Mouse (Mus musculus): Measurements from ENCODE around the gene Dusp2.
"Not testable (repeated sequence)": the region's sequence is repeated elsewhere in the genome, so short reads cannot be mapped to it uniquely, and the experiment has no call there.

Dusp2 gene

GRCm38 (mm10) chr2:127335767-127336496, at the start of gene Dusp2:
Gene Dusp2, plus strand, starts transcription at chr2:127336159.
- DNase-seq (ENCODE audit: low read depth): peak; percentile 57

- DNase-seq (ENCODE audit: low read depth): no peak
These were observed 43.7 kb upstream of the Dusp2 start for GRCm38 (mm10) chr2:127292250-127292649.

GRCm38 (mm10) chr2:127297001-127297805, 38.8 kb upstream of the Dusp2 start:
- no peak for DNase-seq (ENCODE audit: low read depth)

- peak; percentile 56 for DNase-seq (ENCODE audit: low read depth)
These were observed 37.9 kb upstream of the Dusp2 start for GRCm38 (mm10) chr2:127298056-127298455.

GRCm38 (mm10) chr2:127300701-127301100, 35.3 kb upstream of the Dusp2 start:
- no peak for DNase-seq (ENCODE audit: low read depth)

- no peak for DNase-seq (ENCODE audit: low read depth)
These were observed 34.1 kb upstream of the Dusp2 start for GRCm38 (mm10) chr2:127301883-127302282.

GRCm38 (mm10) chr2:127304192-127304591, 31.8 kb upstream of the Dusp2 start:
- not testable (repeated sequence) for DNase-seq (ENCODE audit: low read depth)

- DNase-seq (ENCODE audit: low read depth): no peak
These were observed 31.2 kb upstream of the Dusp2 start for GRCm38 (mm10) chr2:127304609-127305210.

GRCm38 (mm10) chr2:127306123-127306522, 29.8 kb upstream of the Dusp2 start:
- no peak for DNase-seq (ENCODE audit: low read depth)

- no peak for DNase-seq (ENCODE audit: low read depth)
These were observed 28.8 kb upstream of the Dusp2 start for GRCm38 (mm10) chr2:127307179-127307578.

GRCm38 (mm10) chr2:127308660-127309059, 27.3 kb upstream of the Dusp2 start:
- DNase-seq (ENCODE audit: low read depth): peak; percentile 35

- DNase-seq (ENCODE audit: low read depth): no peak
These were observed 25.7 kb upstream of the Dusp2 start for GRCm38 (mm10) chr2:127310246-127310645.

- DNase-seq (ENCODE audit: low read depth): no peak
These were observed 25.3 kb upstream of the Dusp2 start for GRCm38 (mm10) chr2:127310685-127311084.

GRCm38 (mm10) chr2:127311193-127311592, 24.8 kb upstream of the Dusp2 start:
- DNase-seq (ENCODE audit: low read depth): no peak

- no peak for DNase-seq (ENCODE audit: low read depth)
These were observed 23.2 kb upstream of the Dusp2 start for GRCm38 (mm10) chr2:127312801-127313200.

GRCm38 (mm10) chr2:127313878-127314277, 22.1 kb upstream of the Dusp2 start:
- DNase-seq (ENCODE audit: low read depth): peak; percentile 20

- DNase-seq (ENCODE audit: low read depth): no peak
These were observed 21.3 kb upstream of the Dusp2 start for GRCm38 (mm10) chr2:127314467-127315154.

GRCm38 (mm10) chr2:127315155-127315470, 20.8 kb upstream of the Dusp2 start:
- no peak for DNase-seq (ENCODE audit: low read depth)

- no peak for DNase-seq (ENCODE audit: low read depth)
These were observed 19.5 kb upstream of the Dusp2 start for GRCm38 (mm10) chr2:127316431-127316830.

GRCm38 (mm10) chr2:127318136-127318535, 17.8 kb upstream of the Dusp2 start:
- no peak for DNase-seq (ENCODE audit: low read depth)

- DNase-seq (ENCODE audit: low read depth): no peak
These were observed 16.9 kb upstream of the Dusp2 start for GRCm38 (mm10) chr2:127319071-127319470.

- no peak for DNase-seq (ENCODE audit: low read depth)
These were observed 13.2 kb upstream of the Dusp2 start for GRCm38 (mm10) chr2:127322671-127323285.
